Mouse (Mus musculus) MEL (cell line): ENCODE measurements at regions not wholly inside any gene's neighbourhood (a gene's known extent, or its start where the extent isn't known, plus 50 kb on each side); places are given as distances from the start of the nearest gene placed in this dataset.

Source experiments
- DNase-seq: peaks from one replicate; pipeline ENCODE4 v3.0.0; 2011; ENCODE audit warnings: low read depth, low spot score
- H3K27ac ChIP-seq: 2 replicates; pipeline ENCODE4 v1.5.1; 2012; ENCODE audit warnings: low read depth, mild to moderate bottlenecking, control low read depth, low read length, moderate library complexity; ENCODE audit not compliant: control insufficient read depth
- H3K27me3 ChIP-seq, 2 experiments: fragments of 150-350 bp in 1 of 2; sonication (generic) in 1 of 2; 2 replicates each; pipeline ENCODE4 v1.6.1; 2012; ENCODE audit warnings: low read length in 2 of 2, mild to moderate bottlenecking in 2 of 2, improper control_type of control experiment in 1 of 2, moderate library complexity in 1 of 2; ENCODE audit not compliant: insufficient read depth in 2 of 2, control insufficient read depth in 1 of 2
- H3K36me3 ChIP-seq, 2 experiments: 2 replicates each; pipeline ENCODE4 v1.6.1; 2012 to 2014; ENCODE audit warnings: low read length in 2 of 2, improper control_type of control experiment in 1 of 2, inconsistent platforms in 1 of 2, mild to moderate bottlenecking in 1 of 2; ENCODE audit not compliant: insufficient read depth in 2 of 2, control insufficient read depth in 1 of 2
- H3K4me1 ChIP-seq, 2 experiments: fragments of 150-350 bp in 1 of 2; sonication (generic) in 1 of 2; 2 replicates each; pipeline ENCODE4 v1.6.1; 2012; ENCODE audit warnings: low read length in 2 of 2, improper control_type of control experiment in 1 of 2, mild to moderate bottlenecking in 1 of 2; ENCODE audit not compliant: insufficient read depth in 2 of 2, control insufficient read depth in 1 of 2
- H3K4me3 ChIP-seq, 2 experiments: fragments of 150-350 bp in 1 of 2; sonication (generic) in 1 of 2; 2 replicates each; pipeline ENCODE4 v1.5.1; 2012; ENCODE audit warnings: low read depth in 2 of 2, low read length in 2 of 2, mild to moderate bottlenecking in 2 of 2, moderate library complexity in 2 of 2, control low read depth in 1 of 2, improper control_type of control experiment in 1 of 2; ENCODE audit not compliant: control insufficient read depth in 1 of 2, insufficient read depth in 1 of 2
- H3K79me2 ChIP-seq: 2 replicates; pipeline ENCODE4 v1.6.1; 2012; ENCODE audit warnings: mild to moderate bottlenecking, low read length, moderate library complexity; ENCODE audit not compliant: control insufficient read depth, poor library complexity, insufficient read depth
- H3K9ac ChIP-seq: 2 replicates; pipeline ENCODE4 v1.6.1; 2012; ENCODE audit warnings: low read depth, mild to moderate bottlenecking, control low read depth, low read length, moderate library complexity; ENCODE audit not compliant: control insufficient read depth, poor library complexity, severe bottlenecking
- H3K9me3 ChIP-seq: fragments of 150-350 bp; sonication (generic); replicated peaks from 2 replicates; pipeline ENCODE4 v1.6.1; 2012; ENCODE audit warnings: mild to moderate bottlenecking, low read length, improper control_type of control experiment, moderate library complexity; ENCODE audit not compliant: insufficient read depth
- BHLHE40 ChIP-seq: IDR thresholded peaks from 2 replicates; pipeline ENCODE4 v1.6.1; 2012; ENCODE audit warnings: low read depth, mild to moderate bottlenecking, inconsistent platforms, low read length, improper control_type of control experiment, borderline replicate concordance
- CHD1 ChIP-seq: IDR thresholded peaks from 2 replicates; pipeline ENCODE4 v1.6.1; 2012; ENCODE audit warnings: low read depth, mild to moderate bottlenecking, inconsistent platforms, low read length, improper control_type of control experiment
- EP300 ChIP-seq, 2 experiments: IDR thresholded peaks; 2 replicates each; pipeline ENCODE4 v1.6.1; 2011; ENCODE audit warnings: improper control_type of control experiment in 2 of 2, low read length in 2 of 2, low read depth in 1 of 2, mild to moderate bottlenecking in 1 of 2
- HCFC1 ChIP-seq: IDR thresholded peaks from 2 replicates; pipeline ENCODE4 v1.6.1; 2012; ENCODE audit warnings: low read depth, mild to moderate bottlenecking, inconsistent platforms, low read length, improper control_type of control experiment, moderate library complexity
- JUND ChIP-seq: IDR thresholded peaks from 2 replicates; pipeline ENCODE4 v1.6.1; 2011; ENCODE audit warnings: low read depth, mild to moderate bottlenecking, improper control_type of control experiment, low read length
- KAT2A ChIP-seq: conservative IDR thresholded peaks from 2 replicates; pipeline ENCODE4 v1.6.1; 2012; ENCODE audit warnings: low read depth, low read length, improper control_type of control experiment, inconsistent platforms
- MAZ ChIP-seq: IDR thresholded peaks from 2 replicates; pipeline ENCODE4 v1.6.1; 2012; ENCODE audit warnings: low read depth, mild to moderate bottlenecking, inconsistent platforms, low read length, improper control_type of control experiment
- MXI1 ChIP-seq: IDR thresholded peaks from 2 replicates; pipeline ENCODE4 v1.6.1; 2011; ENCODE audit warnings: mild to moderate bottlenecking, low read depth, low read length, improper control_type of control experiment
- POLR2A ChIP-seq, 2 experiments: IDR thresholded peaks; 2 replicates each; pipeline ENCODE4 v1.6.1; 2011 to 2012; ENCODE audit warnings: low read length in 2 of 2, mild to moderate bottlenecking in 2 of 2, control low read depth in 1 of 2, improper control_type of control experiment in 1 of 2, low read depth in 1 of 2, moderate library complexity in 1 of 2; ENCODE audit not compliant: control insufficient read depth in 1 of 2, insufficient read depth in 1 of 2, poor library complexity in 1 of 2
- TBP ChIP-seq: IDR thresholded peaks from 2 replicates; pipeline ENCODE4 v1.8.0; 2011; ENCODE audit warnings: low read depth, low read length, improper control_type of control experiment
- ZNF384 ChIP-seq: IDR thresholded peaks from 2 replicates; pipeline ENCODE4 v1.6.1; 2012; ENCODE audit warnings: low read depth, mild to moderate bottlenecking, inconsistent platforms, low read length, improper control_type of control experiment

- no peaks in the 10 kb centered on the region for H3K9me3 ChIP-seq
- no peak overlapping the region for H3K27ac ChIP-seq
- no peak overlapping the region for H3K4me3 ChIP-seq
- H3K9ac ChIP-seq: no peak overlapping the region
- H3K4me1 ChIP-seq: no peaks in the 10 kb centered on the region
- TF ChIP-seq JUND: no peak
- H3K79me2 ChIP-seq: no peaks in the 10 kb centered on the region
- no peaks in the 10 kb centered on the region for H3K27me3 ChIP-seq
- DNase-seq: no peak
- no peaks in the 10 kb centered on the region for H3K36me3 ChIP-seq
Measured at GRCm38 (mm10) chr3:78795951-78796455, 490.3 kb downstream of the Rapgef2 start.

GRCm38 (mm10) chr3:78792440-78793057, 493.8 kb downstream of the Rapgef2 start:
- no peak for DNase-seq

GRCm38 (mm10) chr3:78782766-78783165, 503.6 kb downstream of the Rapgef2 start:
- H3K4me1 ChIP-seq: no peaks in the 10 kb centered on the region
- no peak overlapping the region for H3K4me3 ChIP-seq
- no peak overlapping the region for H3K27ac ChIP-seq
- H3K79me2 ChIP-seq: no peaks in the 10 kb centered on the region
- H3K27me3 ChIP-seq: no peaks in the 10 kb centered on the region
- H3K9me3 ChIP-seq: no peaks in the 10 kb centered on the region
- TF ChIP-seq BHLHE40: no peak
- TF ChIP-seq POLR2A (IDR thresholded peaks at IDR 0.05; ENCODE audit: control insufficient read depth in 1 of 2, insufficient read depth in 1 of 2, low read depth in 1 of 2, low read length in 2 of 2, poor library complexity in 1 of 2): no peak
- H3K36me3 ChIP-seq: no peaks in the 10 kb centered on the region
- no peak overlapping the region for H3K9ac ChIP-seq
- DNase-seq: no peak

More at GRCm38 (mm10) chr3:78792440-78793057, 493.8 kb downstream of the Rapgef2 start:
- Histone ChIP-seq H3K4me1 (no peaks in the 10 kb centered on the region), H3K27ac (no peak overlapping the region), H3K4me3 (no peak overlapping the region), H3K9me3 (no peaks in the 10 kb centered on the region), H3K79me2 (no peaks in the 10 kb centered on the region), H3K27me3 (no peaks in the 10 kb centered on the region), H3K9ac (no peak overlapping the region), H3K36me3 (no peaks in the 10 kb centered on the region)
- TF ChIP-seq HCFC1: no peak
- no peak for TF ChIP-seq POLR2A (IDR thresholded peaks at IDR 0.05; ENCODE audit: control insufficient read depth in 1 of 2, insufficient read depth in 1 of 2, low read depth in 1 of 2, low read length in 2 of 2, poor library complexity in 1 of 2)
- no peak for TF ChIP-seq CHD1
- no peak for TF ChIP-seq MAZ
- no peak for TF ChIP-seq KAT2A
- no peak for TF ChIP-seq EP300 (IDR thresholded peaks at IDR 0.05; ENCODE audit: low read depth in 1 of 2, low read length in 2 of 2)
- no peak for TF ChIP-seq ZNF384
- no peak for TF ChIP-seq TBP
- TF ChIP-seq MXI1: no peak
- TF ChIP-seq, all 39 proteins: peak for 0
